Mouse (Mus musculus) intestine, postnatal 0 days (tissue): ENCODE results near the gene Slco4a1. TPM values are rescaled to one million over a fixed set of nuclear protein-coding genes. Genes with fewer than 3 reads are reported as not detected.

ENCODE experiments used
- ATAC-seq: fragments of 200-750 bp; cut with Nextera tagmentation; 2 replicates; pipeline ENCODE4 v1.8.0; 2017; ENCODE audit warnings: mild to moderate bottlenecking, moderate TSS enrichment, moderate library complexity
- H3K27ac ChIP-seq: fragments of 300-500 bp; sonication (generic); 2 replicates; pipeline ENCODE4 v1.5.1; 2014; ENCODE audit warnings: mild to moderate bottlenecking, low read depth, low read length, moderate library complexity
- H3K27me3 ChIP-seq: fragments of 300-500 bp; sonication (generic); replicated peaks from 2 replicates; pipeline ENCODE4 v1.6.1; 2014; ENCODE audit warnings: low read length, mixed read lengths; ENCODE audit not compliant: control insufficient read depth, insufficient read depth
- H3K36me3 ChIP-seq: fragments of 300-500 bp; sonication (generic); 2 replicates; pipeline ENCODE4 v1.6.1; 2014; ENCODE audit warnings: mild to moderate bottlenecking, moderate library complexity; ENCODE audit not compliant: control insufficient read depth, insufficient read depth
- H3K4me1 ChIP-seq: fragments of 300-500 bp; sonication (generic); replicated peaks from 2 replicates; pipeline ENCODE4 v1.6.1; 2014; ENCODE audit warnings: antibody characterized with exemption, low read length, mixed read lengths; ENCODE audit not compliant: control insufficient read depth, insufficient read depth
- H3K4me2 ChIP-seq: fragments of 300-500 bp; sonication (generic); replicated peaks from 2 replicates; pipeline ENCODE4 v1.6.1; 2014; ENCODE audit warnings: low read depth, mild to moderate bottlenecking, moderate library complexity
- H3K4me3 ChIP-seq: fragments of 300-500 bp; sonication (generic); 2 replicates; pipeline ENCODE4 v1.5.1; 2014; ENCODE audit warnings: low read depth, low read length
- H3K9ac ChIP-seq: fragments of 300-500 bp; sonication (generic); 2 replicates; pipeline ENCODE4 v1.6.1; 2014; ENCODE audit warnings: mild to moderate bottlenecking, low read depth, low read length
- H3K9me3 ChIP-seq: fragments of 300-500 bp; sonication (generic); 2 replicates; pipeline ENCODE4 v1.6.1; 2016; ENCODE audit warnings: mixed run types; ENCODE audit not compliant: control insufficient read depth
- CTCF ChIP-seq: sonication (generic); IDR thresholded peaks from 2 replicates; pipeline ENCODE4 v1.5.1; 2016; ENCODE audit warnings: low read depth, mild to moderate bottlenecking, control low read depth, antibody characterized with exemption, moderate library complexity
- WGBS: fragments of 180-500 bp; shearing (Covaris S2); extraction: QIAGEN DNeasy Blood & Tissue Kit; methylation state at CpG from one replicate; pipeline ENCODE4 v1.1.7; 2014; 5-methylcytosine and 5-hydroxymethylcytosine counted together
- polyA plus RNA-seq: library from polyadenylated mRNA; unstranded; fragments of >200 nt; fragmentation: Nextera tagmentation; extraction: Ambion mirVana; gene quantifications from 2 replicates; pipeline ENCODE4 v1.2.1, GENCODE M21; 2015

Gene Slco4a1
- polyA plus RNA-seq, 1 experiment from 2014 or later, result 0.47 TPM

GRCm38 (mm10) chr2:180420641-180421040 is 35.4 kb upstream of the Slco4a1 start:
- no peak overlapping the region for H3K27ac ChIP-seq
- no peak for TF ChIP-seq CTCF
- H3K9me3 ChIP-seq, result no peaks in the 10 kb centered on the region
- H3K4me3 ChIP-seq, result no peak overlapping the region
- H3K36me3 ChIP-seq, result no peaks in the 10 kb centered on the region
- no peaks in the 10 kb centered on the region for H3K27me3 ChIP-seq
- H3K9ac ChIP-seq, result no peak overlapping the region
- no peaks in the 10 kb centered on the region for H3K4me1 ChIP-seq
- H3K4me2 ChIP-seq, result no peak overlapping the region
- WGBS, result 76% methylated on average over 3 of the region's 3 CpGs
- ATAC-seq, result no peak

GRCm38 (mm10) chr2:180425115-180425514 is 30.9 kb upstream of the Slco4a1 start:
- Histone ChIP-seq H3K9ac (no peak overlapping the region), H3K27ac (no peak overlapping the region), H3K36me3 (no peaks in the 10 kb centered on the region), H3K4me3 (no peak overlapping the region), H3K4me2 (no peak overlapping the region), H3K4me1 (no peaks in the 10 kb centered on the region), H3K27me3 (peaks cover 3% of the 10 kb centered on the region; the same call in 1 of the 2 replicates), H3K9me3 (no peaks in the 10 kb centered on the region)
- no peak for ATAC-seq
- 32% methylated on average over 2 of the region's 2 CpGs for WGBS
- TF ChIP-seq CTCF, result no peak

- TF ChIP-seq CTCF, result no peak
- Histone ChIP-seq H3K9me3 (no peaks in the 10 kb centered on the region), H3K27me3 (peaks cover 3% of the 10 kb centered on the region; the same call in 1 of the 2 replicates), H3K4me1 (no peaks in the 10 kb centered on the region), H3K36me3 (no peaks in the 10 kb centered on the region), H3K9ac (no peak overlapping the region), H3K4me2 (no peak overlapping the region), H3K27ac (no peak overlapping the region), H3K4me3 (no peak overlapping the region)
- no peak for ATAC-seq
- WGBS, result 61% methylated on average over 8 of the region's 8 CpGs
Observed at GRCm38 (mm10) chr2:180427073-180427472, 29.0 kb upstream of the Slco4a1 start.

- no peak overlapping the region for H3K27ac ChIP-seq
- ATAC-seq, result no peak
- H3K36me3 ChIP-seq, result no peaks in the 10 kb centered on the region
- peak; percentile 67 for TF ChIP-seq CTCF
- no peak overlapping the region for H3K4me3 ChIP-seq
- no peaks in the 10 kb centered on the region for H3K4me1 ChIP-seq
- peaks cover 3% of the 10 kb centered on the region; the same call in 1 of the 2 replicates for H3K27me3 ChIP-seq
- no peaks in the 10 kb centered on the region for H3K9me3 ChIP-seq
- H3K4me2 ChIP-seq, result no peak overlapping the region
- WGBS, result 29% methylated on average over 2 of the region's 2 CpGs
- no peak overlapping the region for H3K9ac ChIP-seq
Observed at GRCm38 (mm10) chr2:180428331-180428730, 27.7 kb upstream of the Slco4a1 start.

DNA sequence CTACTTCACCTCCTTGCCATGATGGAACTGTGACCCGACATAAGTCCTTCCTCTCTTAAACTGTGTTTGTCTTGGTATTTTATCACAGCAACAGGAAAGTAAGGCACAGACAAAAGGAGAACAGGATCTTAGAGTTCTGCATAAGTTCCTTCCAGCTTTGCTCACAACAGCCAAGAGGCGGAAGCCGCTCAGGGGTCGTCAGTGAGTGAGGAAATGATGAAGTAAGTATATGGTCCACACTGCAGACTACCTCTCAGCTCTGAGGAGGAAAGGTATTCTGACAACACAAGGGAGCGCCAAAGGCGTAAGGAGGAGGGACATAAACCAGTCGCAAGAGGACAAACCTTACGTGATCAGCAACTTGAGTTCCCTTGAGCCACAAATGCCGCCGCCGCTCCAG is 25.4 kb upstream of the Slco4a1 start:
- no peak for ATAC-seq
- Histone ChIP-seq H3K9me3 (no peaks in the 10 kb centered on the region), H3K27ac (no peak overlapping the region), H3K4me1 (no peaks in the 10 kb centered on the region), H3K27me3 (peaks cover 3% of the 10 kb centered on the region; the same call in 1 of the 2 replicates), H3K4me2 (no peak overlapping the region), H3K36me3 (no peaks in the 10 kb centered on the region), H3K4me3 (no peak overlapping the region), H3K9ac (no peak overlapping the region)
- no peak for TF ChIP-seq CTCF
- 73% methylated on average over 11 of the region's 11 CpGs for WGBS

- H3K9ac ChIP-seq, result no peak overlapping the region
- ATAC-seq, result 0 out of 2 replicates have a peak, but pooled peaks have one; percentile 25
- H3K4me3 ChIP-seq, result no peak overlapping the region
- no peaks in the 10 kb centered on the region for H3K4me1 ChIP-seq
- H3K27me3 ChIP-seq, result peaks cover under 1% of the 10 kb centered on the region; the same call in 1 of the 2 replicates
- TF ChIP-seq CTCF, result peak; percentile 93
- WGBS, result 22% methylated on average over 10 of the region's 10 CpGs
- no peaks in the 10 kb centered on the region for H3K9me3 ChIP-seq
- H3K36me3 ChIP-seq, result no peaks in the 10 kb centered on the region
- no peak overlapping the region for H3K4me2 ChIP-seq
- H3K27ac ChIP-seq, result no peak overlapping the region
Observed at GRCm38 (mm10) chr2:180432042-180432668, 23.9 kb upstream of the Slco4a1 start.
